Mouse (Mus musculus): ENCODE results near the gene Nme1.
"Not testable (repeated sequence)": the region's sequence is repeated elsewhere in the genome, so short reads cannot be mapped to it uniquely, and the experiment has no call there.

Gene Nme1

DNA sequence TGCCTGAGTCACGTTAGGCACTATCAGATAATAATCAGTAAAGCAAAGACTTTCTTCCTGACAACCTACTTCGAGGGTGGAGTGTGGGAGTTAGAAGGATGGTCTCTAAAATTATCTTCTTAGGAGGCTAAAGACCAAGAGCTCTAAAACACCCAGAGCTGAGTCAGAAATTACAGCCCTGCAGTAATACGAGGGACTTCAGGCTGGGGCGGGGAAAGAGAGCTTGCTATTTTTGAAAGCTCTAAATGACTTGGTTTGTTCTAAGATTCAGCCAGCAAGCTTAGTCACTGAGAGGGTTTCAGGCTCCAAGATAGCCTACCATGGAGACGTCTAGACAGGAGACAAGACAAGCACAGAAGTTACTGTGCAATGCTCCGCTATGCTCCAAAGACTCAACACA lies 2.9 kb downstream of the Nme1 start:
- DNase-seq (ENCODE audit: low spot score): no peak

DNA sequence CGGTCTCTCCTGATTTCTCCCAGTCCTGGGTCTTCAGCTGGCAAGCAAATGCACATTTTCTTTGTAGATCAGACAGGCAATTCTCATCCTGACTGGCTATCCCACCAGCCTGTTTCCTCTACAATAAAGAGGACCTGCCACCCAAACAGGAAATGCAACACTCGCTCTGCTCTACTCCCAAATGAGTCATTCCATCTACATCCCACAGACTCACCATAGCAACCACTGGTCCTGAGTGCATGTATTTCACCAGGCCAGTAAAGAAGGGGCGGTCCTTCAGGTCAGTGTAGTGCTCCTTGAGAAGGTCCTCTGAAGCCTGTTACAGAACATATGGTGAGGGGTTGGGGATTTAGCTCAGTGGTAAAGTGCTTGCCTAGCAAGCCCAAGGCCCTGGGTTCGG lies 5.3 kb downstream of the Nme1 start:
- DNase-seq (ENCODE audit: low spot score): no peak

GRCm38 (mm10) chr11:93961482-93961881 lies 6.8 kb downstream of the Nme1 start:
- no peak for DNase-seq (ENCODE audit: low spot score)

DNA sequence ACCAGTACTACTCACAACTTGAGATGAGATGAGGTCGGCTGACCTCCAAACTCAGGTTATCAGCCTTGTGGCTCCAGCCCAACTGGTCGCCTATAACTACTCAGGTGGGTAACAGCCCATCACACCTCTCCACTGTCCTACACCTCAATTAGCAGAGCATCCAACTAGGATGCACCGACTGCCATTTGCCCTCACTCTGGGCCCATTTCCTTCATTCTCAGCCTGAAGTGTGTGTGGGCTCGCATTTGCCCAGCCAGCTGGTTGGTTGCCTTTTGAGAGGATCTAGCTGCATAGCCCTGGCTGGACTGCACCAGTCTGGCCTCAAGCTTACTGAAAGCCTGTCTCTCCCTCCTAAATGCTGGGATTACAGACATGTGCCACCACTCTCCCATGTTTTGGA lies 10.6 kb downstream of the Nme1 start:
- no peak for DNase-seq (ENCODE audit: low spot score)

DNA sequence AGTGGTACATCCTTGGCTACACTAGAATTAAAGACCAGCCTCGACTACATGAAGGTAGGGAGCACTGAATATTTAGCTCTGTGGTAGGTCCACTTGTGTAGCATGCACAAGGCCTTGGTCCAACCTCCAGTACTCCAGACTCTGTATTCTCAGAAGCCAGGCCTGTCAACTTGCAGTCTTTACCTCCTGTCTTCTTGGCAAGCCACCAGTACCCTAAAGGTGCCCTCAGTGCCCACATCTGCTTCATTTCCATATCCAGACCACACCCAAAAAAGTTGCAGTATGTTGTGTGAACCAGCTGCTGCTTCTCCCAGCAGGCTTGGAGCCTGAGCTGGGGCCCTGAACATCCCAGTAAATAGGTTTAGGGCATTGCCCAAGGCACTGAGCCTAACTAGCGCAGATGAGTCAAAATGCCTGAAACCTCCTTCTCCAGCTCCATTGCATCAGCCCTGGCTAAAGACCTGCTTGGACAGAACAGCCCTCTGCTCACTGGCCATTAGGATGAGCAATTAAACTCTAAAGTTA lies 11.2 kb downstream of the Nme1 start:
- DNase-seq (ENCODE audit: low spot score): no peak

DNA sequence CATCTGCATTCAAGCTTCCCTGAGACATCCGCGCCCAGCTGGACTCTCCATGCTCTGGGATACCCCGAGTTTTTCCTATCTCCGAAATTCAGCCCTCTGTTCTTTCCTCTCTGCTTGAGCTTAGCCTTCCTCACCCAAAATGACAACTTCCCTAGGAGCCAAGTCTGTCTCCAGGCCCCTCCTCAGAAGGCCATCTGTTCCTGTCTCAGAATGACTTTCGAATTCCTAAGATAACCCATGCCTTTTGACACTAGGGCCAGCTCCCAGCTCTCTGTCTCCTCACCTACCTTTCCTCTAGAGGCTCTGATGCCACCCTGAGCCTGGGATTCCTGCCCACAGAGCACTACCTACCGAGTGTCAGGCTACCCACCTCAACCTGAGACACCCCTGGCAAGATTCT lies 12.2 kb downstream of the Nme1 start, which contains the start of gene Nme2:
Gene Nme2 (minus strand): TSS at position 101 of the 400 bp plus-strand sequence.
- DNase-seq (ENCODE audit: low spot score): no peak

DNA sequence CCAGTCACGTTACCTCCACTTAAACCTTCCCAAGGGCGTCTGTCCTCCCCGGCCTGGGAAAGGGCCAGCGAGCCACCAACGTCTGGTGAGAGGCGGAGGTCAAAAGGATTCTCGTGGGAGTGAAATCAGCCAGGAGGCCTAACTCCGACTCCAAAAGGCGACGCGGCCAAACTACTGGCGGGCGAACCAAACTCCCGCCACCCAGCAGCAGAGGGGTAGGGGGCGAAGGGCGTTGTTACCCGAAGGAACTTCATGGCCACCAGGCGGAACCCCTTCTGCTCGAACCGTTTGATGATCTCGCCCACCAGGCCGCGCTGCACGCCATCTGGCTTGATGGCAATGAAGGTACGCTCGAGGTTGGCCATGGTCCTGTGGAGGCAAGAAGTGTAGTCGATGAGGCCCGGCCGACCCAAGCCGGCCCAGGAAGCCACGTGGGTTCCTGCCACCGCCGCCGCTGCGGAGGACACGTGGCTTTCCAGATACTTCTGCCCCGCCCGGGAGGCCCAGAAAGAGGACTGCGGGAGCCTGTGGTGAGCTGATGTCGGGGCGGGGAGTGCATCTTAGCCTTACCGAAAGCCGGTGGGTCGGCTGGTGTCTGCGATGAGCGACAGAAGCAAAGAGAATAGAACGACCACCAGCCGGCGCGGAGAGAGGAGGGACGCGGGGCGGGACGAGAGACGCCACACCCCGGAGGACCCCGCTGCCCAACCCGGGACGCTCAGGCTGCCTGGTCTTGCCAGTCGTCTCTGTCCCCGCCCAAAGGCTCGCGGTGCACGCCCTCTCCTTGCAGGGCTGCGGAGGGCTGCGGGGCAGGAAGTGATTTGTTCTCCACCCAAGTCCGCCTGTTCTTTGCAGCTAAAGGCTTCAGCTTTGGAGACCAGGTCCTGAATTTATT lies 12.8 kb downstream of the Nme1 start:
- DNase-seq (ENCODE audit: low spot score): peak; percentile 77

- DNase-seq (ENCODE audit: low spot score): no peak
These were observed 13.5 kb downstream of the Nme1 start for GRCm38 (mm10) chr11:93954738-93955255.

DNA sequence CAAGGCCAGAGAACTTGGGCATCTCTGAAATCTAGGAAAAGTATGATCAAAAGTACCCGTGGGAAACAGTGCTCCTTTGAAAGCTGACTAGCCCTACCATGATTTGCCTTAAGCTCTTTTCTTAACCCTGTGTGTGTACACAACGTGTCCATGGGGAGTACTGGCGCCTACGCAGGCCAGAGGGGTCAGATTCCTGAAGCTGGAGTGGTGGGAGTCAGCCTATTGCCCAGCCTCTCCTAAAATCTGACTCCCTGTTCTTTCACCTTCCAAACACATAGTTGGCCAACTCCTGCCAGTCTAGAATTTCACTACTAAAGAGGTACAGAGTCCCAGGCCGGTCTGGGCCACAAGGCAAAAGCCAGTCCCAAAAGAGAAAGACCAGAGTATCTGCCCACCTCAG lies 15.9 kb downstream of the Nme1 start:
- DNase-seq (ENCODE audit: low spot score): no peak

GRCm38 (mm10) chr11:93950045-93950444 lies 18.3 kb downstream of the Nme1 start:
- DNase-seq (ENCODE audit: low spot score): no peak

GRCm38 (mm10) chr11:93948887-93949567 lies 19.3 kb downstream of the Nme1 start:
- DNase-seq (ENCODE audit: low spot score): no peak

DNA sequence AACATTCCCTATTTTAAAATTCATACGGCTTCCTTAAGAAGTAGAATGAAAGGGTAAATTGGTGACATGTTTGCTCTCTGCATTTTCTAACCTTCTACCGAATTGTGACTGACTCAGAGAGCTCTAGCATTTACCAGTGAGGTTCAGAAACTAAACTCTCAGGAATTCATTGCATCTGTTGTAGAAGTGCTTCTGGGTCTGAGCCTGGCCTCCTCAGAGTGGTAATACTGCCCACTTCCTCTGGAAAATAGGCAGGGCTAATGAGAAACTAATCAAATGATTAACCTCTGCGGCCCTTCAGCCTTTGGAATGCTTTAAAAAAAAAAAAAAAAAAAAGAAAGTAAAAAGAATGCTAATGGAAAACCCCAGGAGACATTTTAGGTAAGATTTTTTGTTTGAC lies 23.3 kb downstream of the Nme1 start:
- no peak for DNase-seq (ENCODE audit: low spot score)

- DNase-seq (ENCODE audit: low spot score): no peak
These were observed 27.4 kb downstream of the Nme1 start for GRCm38 (mm10) chr11:93940906-93941305.

DNA sequence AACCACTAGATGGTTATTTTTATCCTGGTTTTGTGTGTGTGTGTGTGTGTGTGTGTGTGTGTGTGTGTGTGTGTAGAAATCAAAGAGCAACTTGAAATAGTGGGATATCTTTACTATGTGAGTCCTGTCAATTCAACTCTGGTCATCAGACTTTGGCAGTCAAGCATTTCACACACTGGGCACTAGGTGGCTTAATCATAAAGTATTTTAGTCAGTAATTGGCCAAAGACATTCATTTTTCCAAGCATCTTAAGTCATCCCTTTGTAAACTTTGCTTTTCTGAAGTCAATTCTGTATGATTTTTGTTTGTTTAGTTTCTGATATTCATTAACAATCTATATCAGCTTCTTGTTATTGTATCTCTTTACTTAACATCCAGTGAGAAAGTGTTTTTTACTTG lies 39.2 kb downstream of the Nme1 start:
- DNase-seq (ENCODE audit: low spot score): no peak

DNA sequence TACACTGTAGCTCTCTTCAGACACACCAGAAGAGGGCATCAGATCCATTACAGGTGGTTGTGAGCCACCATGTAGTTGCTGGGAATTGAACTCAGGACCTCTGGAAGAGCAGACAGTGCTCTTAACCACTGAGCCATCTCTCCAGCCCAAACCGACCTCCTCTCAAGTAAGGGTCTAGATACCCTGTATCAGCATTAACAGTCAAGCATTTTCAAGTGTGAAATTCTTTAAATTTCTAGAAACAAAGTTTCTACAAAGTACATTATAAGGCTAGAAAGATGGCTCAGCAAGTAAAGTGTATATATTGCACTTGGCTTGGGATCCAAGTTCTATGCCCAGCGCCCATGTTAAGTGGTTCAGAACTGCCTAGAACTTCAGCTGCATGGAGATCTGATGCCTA lies 53.3 kb downstream of the Nme1 start:
- not testable (repeated sequence) for DNase-seq (ENCODE audit: low spot score)

DNA sequence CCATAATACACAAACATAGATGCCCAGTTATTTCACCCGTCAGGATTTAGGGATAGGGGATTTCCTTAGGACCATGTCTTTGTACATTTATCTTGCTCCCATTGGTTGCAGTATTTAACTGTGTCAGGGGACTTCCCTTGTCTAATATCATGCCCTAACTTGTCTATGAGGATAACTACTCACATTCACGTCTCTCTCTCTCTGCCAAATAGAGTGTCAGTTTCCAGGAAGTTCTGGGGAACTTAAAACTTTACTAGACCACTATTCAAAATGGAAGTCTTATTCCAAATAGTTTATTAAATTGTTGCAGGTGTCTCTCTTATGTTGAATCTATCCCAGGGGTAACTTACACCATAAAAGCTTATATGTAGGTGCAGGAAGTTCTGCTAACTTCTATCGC lies 56.7 kb downstream of the Nme1 start:
- DNase-seq (ENCODE audit: low spot score): no peak

DNA sequence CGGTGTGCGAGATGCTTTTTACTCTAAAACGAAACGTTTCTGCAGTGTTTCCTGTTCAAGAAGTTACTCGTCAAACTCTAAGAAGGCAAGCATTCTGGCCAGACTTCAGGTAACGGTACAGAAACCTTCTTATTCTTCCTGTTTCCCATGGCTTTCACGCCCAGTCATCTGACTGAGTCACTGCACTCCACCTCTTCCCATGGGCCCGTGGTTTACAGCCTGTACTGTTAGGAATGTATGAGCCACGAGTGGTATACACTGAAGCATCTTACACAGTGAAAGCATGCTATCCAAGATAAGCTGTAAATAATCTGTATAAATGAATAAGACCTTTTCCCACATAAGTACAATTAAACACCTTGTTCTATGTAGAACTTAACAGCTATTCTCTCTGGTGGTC lies 59.5 kb downstream of the Nme1 start:
- no peak for DNase-seq (ENCODE audit: low spot score)

- no peak for DNase-seq (ENCODE audit: low spot score)
These were observed 60.5 kb downstream of the Nme1 start for GRCm38 (mm10) chr11:93907839-93908238.

Data from spleen, adult 12 weeks (tissue).